Mouse (Mus musculus): ENCODE results near the gene Tet1. TPM values are rescaled to one million over a fixed set of nuclear protein-coding genes. Genes with fewer than 3 reads are reported as not detected.
A peak's percentile ranks its signal among the peaks of the same experiment; 100 is the strongest.

Gene Tet1
- polyA plus RNA-seq, 1 experiment: 231 TPM

DNA sequence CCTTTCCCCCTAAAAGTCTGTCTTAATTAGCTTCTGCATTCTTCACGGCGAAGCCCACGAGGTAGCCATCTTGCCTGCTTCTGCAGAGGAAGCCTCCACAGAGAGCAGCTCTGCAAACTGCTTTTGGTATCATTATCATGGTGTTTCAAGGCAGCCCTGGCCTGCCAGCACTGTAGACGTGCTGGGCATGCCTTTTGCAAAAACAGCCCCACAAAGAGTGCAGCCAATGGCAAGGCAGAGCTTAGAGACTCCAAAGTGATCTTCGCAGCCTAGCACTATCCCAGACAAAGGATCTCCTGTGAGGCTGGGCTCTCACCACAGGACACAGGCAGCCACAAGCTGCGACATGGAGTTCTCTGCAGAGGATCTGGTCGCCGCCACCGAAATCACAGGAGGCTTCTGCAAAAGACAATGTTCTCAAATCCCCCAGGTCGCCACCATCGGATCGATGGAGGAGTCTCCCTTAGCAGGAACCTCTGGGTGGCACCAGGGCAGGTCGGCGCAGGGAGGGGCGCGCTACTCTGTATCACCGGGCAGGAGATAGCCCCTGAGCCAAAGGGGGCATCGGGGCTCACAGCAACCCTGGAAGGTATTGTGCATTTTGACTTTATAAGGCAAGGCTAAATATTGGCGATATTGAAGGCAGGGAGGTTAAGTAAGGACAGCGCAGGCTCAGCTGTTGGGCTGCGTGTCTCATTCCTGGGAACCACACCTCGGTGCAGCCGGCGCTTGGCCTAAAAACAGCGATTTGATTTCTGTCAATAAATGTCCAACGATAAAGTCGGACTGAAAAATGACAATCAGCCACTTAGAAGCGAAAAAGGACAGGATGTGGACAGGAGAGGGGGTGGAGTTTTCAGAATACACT is 43.4 kb downstream of the Tet1 start:
- Histone ChIP-seq H3K4me1 (ENCODE audit: control insufficient read depth, insufficient read depth, low read length) (no peaks in the 10 kb centered on the region), H3K36me3 (ENCODE audit: control insufficient read depth, insufficient read depth, low read length, poor library complexity, severe bottlenecking) (peaks cover 63% of the 10 kb centered on the region), H3K9me3 (replicated peaks; ENCODE audit: control insufficient read depth, insufficient read depth, low read length, poor library complexity, severe bottlenecking) (no peaks in the 10 kb centered on the region), H3K4me3 (ENCODE audit: low read depth, low read length) (peak overlapping the region; percentile 22), H3K9ac (ENCODE audit: low read depth, poor library complexity, severe bottlenecking) (no peak overlapping the region), H3K27ac (ENCODE audit: insufficient read depth, low read length) (peak overlapping the region; percentile 18; the same call in 1 of the 2 replicates), H3K27me3 (ENCODE audit: control insufficient read depth, insufficient read depth, low read length, poor library complexity, severe bottlenecking) (no peaks in the 10 kb centered on the region)
- TF ChIP-seq POLR2A (IDR thresholded peaks at IDR 0.05; ENCODE audit: insufficient read depth, low read length) (no peak), EP300 (IDR thresholded peaks at IDR 0.05; ENCODE audit: insufficient read depth, low read depth, low read length) (peak; percentile 43; the same call in 1 of the 2 replicates), CTCF (IDR thresholded peaks at IDR 0.05; ENCODE audit: low read depth, low read length) (no peak)

DNA sequence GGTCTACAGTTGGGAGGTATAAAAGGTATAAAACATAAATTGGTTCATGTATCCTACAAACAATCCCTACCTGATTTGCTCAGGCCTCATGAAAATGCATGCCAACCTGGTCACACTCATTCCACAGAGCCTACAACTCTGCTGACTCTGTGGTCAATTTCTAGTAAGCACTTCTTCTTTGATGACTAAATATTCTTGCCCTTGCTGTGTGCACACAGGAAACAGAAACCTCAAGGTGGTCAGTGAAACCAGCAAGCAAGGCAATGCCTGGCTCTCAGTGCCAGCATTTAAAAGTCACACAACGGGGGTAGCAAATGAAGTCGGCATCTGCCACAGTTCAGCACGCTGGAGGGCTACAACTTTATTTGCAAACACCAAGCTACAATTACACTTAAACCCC is 45.2 kb downstream of the Tet1 start:
- Histone ChIP-seq H3K36me3 (ENCODE audit: control insufficient read depth, insufficient read depth, low read length, poor library complexity, severe bottlenecking) (peaks cover 57% of the 10 kb centered on the region), H3K27ac (ENCODE audit: insufficient read depth, low read length) (no peak overlapping the region), H3K4me3 (ENCODE audit: low read depth, low read length) (no peak overlapping the region), H3K9ac (ENCODE audit: low read depth, poor library complexity, severe bottlenecking) (no peak overlapping the region), H3K27me3 (ENCODE audit: control insufficient read depth, insufficient read depth, low read length, poor library complexity, severe bottlenecking) (no peaks in the 10 kb centered on the region), H3K9me3 (replicated peaks; ENCODE audit: control insufficient read depth, insufficient read depth, low read length, poor library complexity, severe bottlenecking) (no peaks in the 10 kb centered on the region), H3K4me1 (ENCODE audit: control insufficient read depth, insufficient read depth, low read length) (no peaks in the 10 kb centered on the region)
- TF ChIP-seq CTCF (IDR thresholded peaks at IDR 0.05; ENCODE audit: low read depth, low read length): no peak
- TF ChIP-seq POLR2A (IDR thresholded peaks at IDR 0.05; ENCODE audit: insufficient read depth, low read length): no peak
- no peak for TF ChIP-seq EP300 (IDR thresholded peaks at IDR 0.05; ENCODE audit: insufficient read depth, low read depth, low read length)

DNA sequence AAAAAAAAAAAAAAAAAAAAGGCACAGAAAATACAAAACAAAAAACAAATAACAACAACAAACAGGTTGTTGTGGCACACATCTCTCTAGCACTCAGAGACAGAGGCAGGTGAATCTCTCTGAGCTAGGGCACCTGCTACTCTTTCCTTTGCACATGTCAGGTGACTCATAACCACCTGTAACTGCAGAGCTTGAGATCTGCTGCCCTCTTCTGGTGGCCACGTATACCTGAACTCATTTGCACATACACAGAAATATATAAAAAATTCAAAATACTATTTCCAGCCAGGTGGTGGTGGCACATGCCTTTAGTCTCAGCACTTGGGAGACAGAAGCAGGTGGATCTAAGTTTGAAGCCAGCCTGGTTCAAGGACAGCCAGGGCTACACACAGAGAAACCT is 46.4 kb downstream of the Tet1 start:
- peaks cover 2% of the 10 kb centered on the region for H3K4me1 ChIP-seq (ENCODE audit: control insufficient read depth, insufficient read depth, low read length)
- TF ChIP-seq CTCF (IDR thresholded peaks at IDR 0.05; ENCODE audit: low read depth, low read length) (peak; percentile 33), POLR2A (IDR thresholded peaks at IDR 0.05; ENCODE audit: insufficient read depth, low read length) (no peak)
- H3K9me3 ChIP-seq (replicated peaks; ENCODE audit: control insufficient read depth, insufficient read depth, low read length, poor library complexity, severe bottlenecking): no peaks in the 10 kb centered on the region
- no peaks in the 10 kb centered on the region for H3K27me3 ChIP-seq (ENCODE audit: control insufficient read depth, insufficient read depth, low read length, poor library complexity, severe bottlenecking)
- H3K9ac ChIP-seq (ENCODE audit: low read depth, poor library complexity, severe bottlenecking): no peak overlapping the region
- no peak overlapping the region for H3K27ac ChIP-seq (ENCODE audit: insufficient read depth, low read length)
- peaks cover 55% of the 10 kb centered on the region for H3K36me3 ChIP-seq (ENCODE audit: control insufficient read depth, insufficient read depth, low read length, poor library complexity, severe bottlenecking)
- no peak overlapping the region for H3K4me3 ChIP-seq (ENCODE audit: low read depth, low read length)

DNA sequence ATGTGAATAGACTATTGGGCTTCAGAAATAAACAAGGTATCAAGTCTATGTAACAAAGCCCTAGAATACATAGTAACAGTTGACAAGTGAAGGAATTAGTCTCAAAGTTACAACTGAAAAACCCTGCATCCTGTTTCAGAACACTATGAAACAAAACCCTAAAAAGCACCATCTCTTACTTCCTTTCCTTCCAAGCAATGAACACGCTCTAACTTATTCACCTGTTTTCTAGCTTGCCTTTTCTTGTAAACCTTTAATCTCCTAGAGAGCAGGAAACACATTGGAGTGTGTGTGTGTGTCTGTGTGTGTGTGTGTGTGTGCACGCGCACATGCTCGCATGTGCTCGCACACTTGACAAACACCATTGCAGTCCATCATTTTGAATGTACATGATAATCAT is 49.8 kb downstream of the Tet1 start:
- H3K4me3 ChIP-seq (ENCODE audit: low read depth, low read length): no peak overlapping the region
- no peak for TF ChIP-seq EP300 (IDR thresholded peaks at IDR 0.05; ENCODE audit: insufficient read depth, low read depth, low read length)
- no peak for TF ChIP-seq POLR2A (IDR thresholded peaks at IDR 0.05; ENCODE audit: insufficient read depth, low read length)
- no peak for TF ChIP-seq CTCF (IDR thresholded peaks at IDR 0.05; ENCODE audit: low read depth, low read length)
- no peak overlapping the region for H3K9ac ChIP-seq (ENCODE audit: low read depth, poor library complexity, severe bottlenecking)
- H3K9me3 ChIP-seq (replicated peaks; ENCODE audit: control insufficient read depth, insufficient read depth, low read length, poor library complexity, severe bottlenecking): no peaks in the 10 kb centered on the region
- peaks cover 3% of the 10 kb centered on the region for H3K4me1 ChIP-seq (ENCODE audit: control insufficient read depth, insufficient read depth, low read length)
- peaks cover 58% of the 10 kb centered on the region for H3K36me3 ChIP-seq (ENCODE audit: control insufficient read depth, insufficient read depth, low read length, poor library complexity, severe bottlenecking)
- H3K27me3 ChIP-seq (ENCODE audit: control insufficient read depth, insufficient read depth, low read length, poor library complexity, severe bottlenecking): no peaks in the 10 kb centered on the region
- no peak overlapping the region for H3K27ac ChIP-seq (ENCODE audit: insufficient read depth, low read length)

DNA sequence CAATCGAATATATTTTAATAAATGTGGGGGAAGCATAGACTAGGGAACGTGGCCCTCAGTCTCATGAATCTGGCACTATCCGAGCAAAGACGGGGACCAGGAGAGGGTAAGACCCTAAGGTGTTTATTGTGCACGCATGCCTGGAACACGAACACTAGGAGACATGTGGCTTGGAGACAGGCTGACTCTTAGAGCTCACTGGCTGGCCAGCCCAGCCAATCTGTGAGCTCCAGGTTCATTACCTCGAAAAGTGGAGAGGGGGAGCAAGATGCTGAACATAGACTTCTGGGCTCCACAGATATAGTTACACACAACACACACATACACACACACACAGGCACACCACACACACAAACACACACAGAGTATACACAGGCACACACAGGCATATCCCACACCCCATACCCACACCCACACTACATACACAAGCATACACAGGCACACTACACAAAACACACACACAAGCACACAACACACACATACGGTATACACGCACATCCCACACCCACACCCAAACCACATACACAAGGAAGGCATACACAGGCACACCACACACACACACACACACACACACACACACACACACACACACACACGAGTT is 52.0 kb downstream of the Tet1 start:
- no peaks in the 10 kb centered on the region for H3K9me3 ChIP-seq (replicated peaks; ENCODE audit: control insufficient read depth, insufficient read depth, low read length, poor library complexity, severe bottlenecking)
- H3K36me3 ChIP-seq (ENCODE audit: control insufficient read depth, insufficient read depth, low read length, poor library complexity, severe bottlenecking): peaks cover 48% of the 10 kb centered on the region
- H3K27ac ChIP-seq (ENCODE audit: insufficient read depth, low read length): peak overlapping the region; percentile 24; the same call in 1 of the 2 replicates
- H3K9ac ChIP-seq (ENCODE audit: low read depth, poor library complexity, severe bottlenecking): no peak overlapping the region
- peaks cover 6% of the 10 kb centered on the region for H3K4me1 ChIP-seq (ENCODE audit: control insufficient read depth, insufficient read depth, low read length)
- no peak overlapping the region for H3K4me3 ChIP-seq (ENCODE audit: low read depth, low read length)
- no peaks in the 10 kb centered on the region for H3K27me3 ChIP-seq (ENCODE audit: control insufficient read depth, insufficient read depth, low read length, poor library complexity, severe bottlenecking)
- TF ChIP-seq CTCF (IDR thresholded peaks at IDR 0.05; ENCODE audit: low read depth, low read length) (no peak), EP300 (IDR thresholded peaks at IDR 0.05; ENCODE audit: insufficient read depth, low read depth, low read length) (no peak), POLR2A (IDR thresholded peaks at IDR 0.05; ENCODE audit: insufficient read depth, low read length) (no peak)

DNA sequence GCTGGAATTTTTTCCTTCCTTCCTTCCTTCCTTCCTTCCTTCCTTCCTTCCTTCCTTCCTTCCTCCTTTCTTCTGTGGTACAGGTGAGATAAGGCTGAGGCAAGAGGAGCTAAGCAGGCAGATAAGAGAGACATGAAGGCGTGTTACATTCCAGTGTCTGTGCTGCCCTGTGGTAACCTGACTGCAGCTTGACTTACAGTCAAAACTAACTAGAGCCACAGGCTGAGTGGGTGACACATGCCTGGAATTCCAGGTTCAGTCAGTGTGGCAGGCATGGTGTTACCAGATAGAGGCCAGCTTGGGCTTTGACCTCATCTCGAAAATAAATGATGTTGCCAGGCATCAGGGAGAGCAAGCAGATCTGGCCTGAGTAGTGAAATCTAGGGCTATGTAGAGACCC is 53.8 kb downstream of the Tet1 start:
- no peak overlapping the region for H3K9ac ChIP-seq (ENCODE audit: low read depth, poor library complexity, severe bottlenecking)
- H3K9me3 ChIP-seq (replicated peaks; ENCODE audit: control insufficient read depth, insufficient read depth, low read length, poor library complexity, severe bottlenecking): no peaks in the 10 kb centered on the region
- no peak overlapping the region for H3K4me3 ChIP-seq (ENCODE audit: low read depth, low read length)
- H3K36me3 ChIP-seq (ENCODE audit: control insufficient read depth, insufficient read depth, low read length, poor library complexity, severe bottlenecking): peaks cover 34% of the 10 kb centered on the region
- H3K27me3 ChIP-seq (ENCODE audit: control insufficient read depth, insufficient read depth, low read length, poor library complexity, severe bottlenecking): no peaks in the 10 kb centered on the region
- TF ChIP-seq CTCF (IDR thresholded peaks at IDR 0.05; ENCODE audit: low read depth, low read length) (no peak), POLR2A (IDR thresholded peaks at IDR 0.05; ENCODE audit: insufficient read depth, low read length) (no peak), EP300 (IDR thresholded peaks at IDR 0.05; ENCODE audit: insufficient read depth, low read depth, low read length) (no peak)
- peaks cover 6% of the 10 kb centered on the region for H3K4me1 ChIP-seq (ENCODE audit: control insufficient read depth, insufficient read depth, low read length)
- peak overlapping the region; percentile 29 for H3K27ac ChIP-seq (ENCODE audit: insufficient read depth, low read length)

Data from ES-Bruce4 (cell line).